Mouse (Mus musculus) heart, postnatal 10 days (tissue): Measurements from ENCODE around the gene Abcc8. TPM values are rescaled to one million over a fixed set of nuclear protein-coding genes. Genes with fewer than 3 reads are reported as not detected.
"Not testable (repeated sequence)": the region's sequence is repeated elsewhere in the genome, so short reads cannot be mapped to it uniquely, and the experiment has no call there.

Source experiments
- DNase-seq, 2 experiments: peaks; one replicate each; pipeline ENCODE4 v3.0.0; 2021
- intact Hi-C: fragments of 180-260 bp; cut with DNase I; formaldehyde crosslinking; loops from one replicate; pipeline ENCODE4 v1.15.1; 2025
- total RNA-seq, 2 experiments: library from RNA; stranded (reverse); gene quantifications; 2 replicates each; pipeline ENCODE4 v1.2.3; 2021

Abcc8 gene
- total RNA-seq, result 10 to 100 TPM; 64.1 to 72.6 TPM

DNA sequence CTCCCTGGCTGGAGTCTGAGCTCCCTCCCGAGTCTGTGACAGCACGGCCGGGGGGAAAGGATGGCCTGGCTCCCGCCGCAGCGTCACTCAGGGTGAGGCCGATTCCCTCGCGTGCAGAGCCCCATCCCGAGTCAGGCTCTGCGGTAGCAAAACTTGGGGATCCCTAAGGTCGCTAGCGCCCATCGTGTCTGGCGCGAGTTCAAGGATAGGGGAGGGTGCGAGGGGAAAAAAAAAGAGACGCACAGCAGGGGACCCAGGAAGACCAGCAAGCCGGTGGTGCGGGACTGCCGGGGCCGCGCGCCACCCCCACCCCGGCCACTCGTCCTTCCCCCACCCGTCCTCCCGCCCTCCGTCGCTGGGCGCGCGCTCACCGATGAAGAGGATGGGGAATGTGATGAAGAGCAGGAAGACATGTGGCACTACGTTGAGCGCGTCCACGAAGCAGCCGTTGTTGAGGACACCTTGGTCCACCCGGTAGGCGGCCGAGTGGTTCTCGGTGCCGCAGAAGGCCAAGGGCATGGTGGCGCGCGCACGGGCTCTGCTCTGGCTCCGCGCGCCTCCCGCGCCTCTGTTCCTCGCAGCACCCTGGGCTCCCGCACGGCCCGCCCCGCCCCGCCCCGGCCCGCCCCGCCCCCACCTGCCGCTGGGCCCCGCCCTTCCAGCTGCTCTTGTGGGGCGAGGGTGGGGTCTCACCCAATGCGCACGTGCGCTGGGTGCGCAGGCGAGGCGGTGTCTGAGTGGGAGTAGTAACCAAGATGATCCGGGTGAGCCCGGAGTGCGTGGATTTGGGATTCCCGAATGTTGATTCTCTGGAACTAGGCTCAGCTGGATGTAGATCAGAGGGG, at the start of gene Abcc8:
Abcc8 (minus strand) TSS at position 603 of the 845 bp plus-strand sequence.
- intact Hi-C loops, result no loop called here
- peak; percentile 36 to 46 for DNase-seq

DNA sequence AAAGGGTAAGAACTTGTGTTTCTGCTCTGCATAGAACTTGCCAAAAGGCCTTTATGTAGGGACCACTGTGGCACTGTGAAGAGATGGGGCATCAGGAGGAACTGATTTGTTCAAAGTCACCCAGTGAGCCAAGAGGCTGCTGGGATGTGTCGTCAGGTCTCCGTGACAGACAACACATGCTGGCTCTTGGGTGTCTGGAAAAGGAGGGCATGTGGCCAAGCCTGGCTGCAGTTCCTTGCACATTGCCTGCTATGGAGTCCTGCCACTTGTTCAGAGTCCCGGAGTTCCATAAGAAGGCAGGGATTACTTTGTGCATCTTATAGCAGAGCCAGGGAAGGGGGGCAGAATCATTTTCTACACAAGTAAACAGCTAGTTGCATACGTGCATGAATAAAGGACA, 47.1 kb upstream of the Abcc8 start:
- intact Hi-C loops, result loop anchor here (2.0 kb wide), 1 partner anchor 130 kb away; no protein-coding TSS in a partner anchor
- DNase-seq, result peak; percentile 87 to 89

DNA sequence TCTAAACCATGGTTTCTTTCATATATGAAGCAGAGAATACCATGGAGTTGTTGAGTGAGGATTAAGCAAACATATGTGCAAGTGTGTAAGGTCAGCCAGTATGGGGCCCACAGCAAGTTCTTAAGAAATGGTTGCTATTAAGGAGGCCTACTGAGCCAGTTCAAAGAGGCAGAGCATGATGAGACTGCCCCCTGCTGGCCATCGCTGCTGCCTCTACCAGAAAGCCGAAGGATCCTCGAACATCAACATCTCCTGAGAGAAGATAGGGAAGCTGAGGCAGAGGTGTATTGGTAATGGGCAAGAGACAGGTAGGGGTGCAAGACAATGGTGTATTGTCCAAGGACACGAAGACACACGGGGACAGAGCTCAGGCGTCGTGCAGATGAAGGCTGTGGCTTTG, 46.4 kb upstream of the Abcc8 start:
- DNase-seq, result peak; percentile 16 to 47
- intact Hi-C loops, result loop anchor here (2.0 kb wide), 1 partner anchor 129 kb away; no protein-coding TSS in a partner anchor

DNA sequence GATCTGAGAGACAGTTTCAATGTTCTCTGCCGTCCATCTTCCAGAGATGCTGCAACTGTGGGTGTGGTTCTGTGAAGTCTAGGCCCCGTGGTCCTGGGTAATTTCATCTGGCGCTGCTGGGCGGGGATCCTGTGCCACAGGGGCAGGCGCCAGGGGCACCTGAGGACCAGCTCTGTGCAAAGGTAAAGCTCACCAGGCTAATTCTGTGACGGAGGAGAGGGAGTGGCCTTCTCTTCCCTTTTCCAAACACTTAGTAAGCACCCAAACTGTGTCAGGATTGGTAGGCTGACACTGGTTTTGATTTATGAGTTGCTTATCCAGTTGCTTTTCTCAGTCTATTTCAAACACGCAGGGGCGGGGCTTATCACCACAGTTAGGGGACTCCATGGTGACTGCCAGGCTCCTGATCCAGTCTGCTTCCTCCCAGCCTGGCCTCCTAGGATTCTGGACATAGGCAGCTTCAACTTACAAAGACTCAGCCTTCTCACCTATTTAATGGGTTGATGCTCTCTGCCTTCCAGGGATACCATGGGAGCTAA, 40.8 kb upstream of the Abcc8 start:
- intact Hi-C loops, result no loop called here
- DNase-seq, result no peak

DNA sequence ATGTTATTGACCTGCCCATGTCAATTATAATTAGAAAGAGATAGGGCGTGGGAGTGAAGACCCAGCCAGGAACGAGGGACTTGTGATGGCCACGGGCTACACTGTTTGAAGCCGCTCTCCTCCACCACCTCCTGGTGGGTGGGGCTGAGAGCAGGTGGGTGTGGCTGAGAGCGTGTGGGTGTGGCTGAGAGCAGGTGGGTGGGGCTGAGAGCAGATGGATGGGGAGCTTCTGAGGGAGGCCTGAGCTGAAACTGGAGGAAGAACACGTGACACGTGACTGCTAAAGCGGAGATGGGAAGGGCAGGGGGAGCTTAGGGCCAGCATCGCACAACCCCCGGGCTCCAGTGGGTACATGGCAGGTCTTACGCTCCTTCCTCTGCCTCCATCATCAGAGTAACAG, 38.6 kb upstream of the Abcc8 start:
- DNase-seq, result no peak
- intact Hi-C loops, result no loop called here

DNA sequence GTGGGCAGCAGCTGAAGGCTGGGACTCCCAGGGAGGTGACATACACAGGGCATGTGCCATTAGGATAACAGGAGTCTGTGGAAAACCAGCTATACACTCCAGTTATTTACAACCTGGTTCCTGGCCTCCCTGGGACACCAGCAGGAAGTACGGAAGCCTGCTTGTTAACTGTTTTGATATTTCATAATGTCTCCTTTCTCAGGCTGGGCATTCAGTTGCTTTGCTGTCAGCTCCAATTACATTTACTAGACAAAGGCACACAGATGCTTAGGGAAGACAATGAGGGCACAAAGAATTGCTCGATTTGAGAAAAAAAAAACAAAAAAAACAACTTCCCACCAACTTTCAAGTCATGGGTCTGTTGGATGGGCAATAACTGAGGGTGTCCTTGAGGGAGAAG, 36.6 kb upstream of the Abcc8 start:
- DNase-seq, result no peak
- intact Hi-C loops, result no loop called here

DNA sequence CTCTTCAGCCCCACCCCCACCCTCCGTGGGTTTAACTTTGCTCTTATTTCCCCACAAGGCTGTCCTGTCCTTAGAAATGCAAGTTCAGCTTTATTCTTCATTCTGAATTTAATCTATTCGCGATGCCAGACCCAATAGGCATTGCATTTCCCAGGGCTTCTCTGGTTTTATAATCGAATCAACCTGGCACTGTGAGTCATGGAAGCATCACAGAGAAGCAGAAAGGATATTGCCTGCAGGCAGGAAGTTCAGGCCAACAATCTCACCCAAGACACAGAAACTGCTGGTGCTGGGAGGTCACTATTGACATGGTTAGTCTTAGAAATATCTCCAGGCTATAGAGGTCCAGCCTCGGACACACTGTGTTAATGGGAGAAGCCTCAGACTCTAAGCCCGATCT, 30.4 kb upstream of the Abcc8 start:
- intact Hi-C loops, result no loop called here
- DNase-seq, result no peak

DNA sequence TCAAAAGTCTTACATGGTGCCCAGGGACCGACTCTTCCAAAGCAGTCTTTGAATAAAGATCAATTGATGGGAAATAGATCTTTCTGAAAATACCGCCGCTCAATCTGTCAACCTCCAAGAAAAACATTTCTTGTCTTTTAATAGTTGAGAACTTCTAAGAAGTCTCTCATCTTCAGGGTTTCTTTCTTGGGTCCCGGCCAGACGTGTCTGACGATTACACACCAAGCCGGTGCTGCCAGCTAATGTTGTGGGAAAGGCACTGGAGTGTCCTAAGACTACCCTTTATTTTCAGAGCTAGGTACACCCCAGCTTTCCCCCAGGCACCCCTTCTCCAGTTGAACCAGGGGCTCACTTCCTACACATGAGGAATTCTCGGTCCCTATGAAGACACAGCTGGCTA, 28.3 kb upstream of the Abcc8 start:
- no peak for DNase-seq
- intact Hi-C loops, result no loop called here

DNA sequence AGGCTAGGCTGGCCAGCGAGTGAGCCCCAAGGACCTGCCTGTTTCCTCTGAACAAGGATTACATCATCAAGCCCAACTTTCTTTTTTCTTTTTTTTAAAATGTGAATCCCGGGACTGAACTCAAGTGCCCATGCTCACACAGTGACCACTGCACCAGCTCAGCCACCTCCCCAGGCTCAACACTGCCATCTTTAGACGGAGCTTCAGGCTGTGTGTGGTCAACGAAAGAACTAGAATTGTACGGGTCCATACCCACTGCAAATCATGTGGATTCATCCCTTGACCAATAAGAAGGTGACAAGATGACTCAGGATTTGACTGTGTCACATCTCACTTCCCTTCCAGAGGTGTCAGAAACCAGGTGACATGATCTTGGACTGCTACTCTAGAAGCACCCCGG, 24.9 kb upstream of the Abcc8 start:
- intact Hi-C loops, result loop anchor here (1.0 kb wide), 1 partner anchor 108 kb away; no protein-coding TSS in a partner anchor
- no peak for DNase-seq

DNA sequence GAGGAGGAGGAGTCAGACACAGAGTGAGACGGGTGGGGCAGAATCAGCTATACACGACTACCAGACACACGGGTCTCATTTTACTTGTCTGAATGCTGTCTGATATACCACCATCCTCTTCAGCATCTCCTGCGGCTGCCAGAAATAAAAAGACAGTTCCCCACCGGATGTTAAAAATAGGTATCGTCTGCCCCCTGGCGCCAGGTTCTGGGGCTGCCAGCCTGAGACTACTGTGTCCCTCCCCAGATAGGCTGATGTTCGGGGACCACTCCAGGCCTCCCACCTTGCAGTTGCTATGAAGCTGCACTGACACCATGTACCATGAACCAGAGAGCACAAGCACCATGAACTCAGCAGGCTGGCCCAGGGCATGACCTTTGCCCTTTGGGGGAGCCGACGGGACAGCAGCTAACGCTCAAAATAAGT, 24.2 kb upstream of the Abcc8 start:
- intact Hi-C loops, result loop anchor here (1.0 kb wide), 1 partner anchor 108 kb away; no protein-coding TSS in a partner anchor
- peak; percentile 48 to 66 for DNase-seq

DNA sequence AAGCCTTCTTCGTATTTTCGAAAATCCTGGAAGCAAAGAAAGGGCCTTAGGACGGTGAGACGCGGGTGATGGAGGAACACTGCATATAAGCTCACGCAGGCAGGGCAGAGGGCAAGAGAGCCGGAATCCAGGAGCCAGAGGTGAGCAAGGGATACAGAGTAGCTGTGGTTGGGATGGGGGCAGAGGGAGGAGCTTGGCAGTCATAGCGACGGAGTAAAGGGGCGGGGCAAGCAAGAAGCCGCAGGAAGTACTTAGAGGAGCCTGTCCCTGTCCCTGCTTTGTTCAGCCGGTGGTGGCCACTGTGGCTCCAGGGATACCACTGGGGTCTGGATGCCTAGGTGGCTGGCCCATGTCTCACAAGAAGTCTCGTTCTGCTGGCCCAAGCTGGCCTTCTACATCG, 21.8 kb upstream of the Abcc8 start:
- DNase-seq, result no peak
- intact Hi-C loops, result no loop called here

DNA sequence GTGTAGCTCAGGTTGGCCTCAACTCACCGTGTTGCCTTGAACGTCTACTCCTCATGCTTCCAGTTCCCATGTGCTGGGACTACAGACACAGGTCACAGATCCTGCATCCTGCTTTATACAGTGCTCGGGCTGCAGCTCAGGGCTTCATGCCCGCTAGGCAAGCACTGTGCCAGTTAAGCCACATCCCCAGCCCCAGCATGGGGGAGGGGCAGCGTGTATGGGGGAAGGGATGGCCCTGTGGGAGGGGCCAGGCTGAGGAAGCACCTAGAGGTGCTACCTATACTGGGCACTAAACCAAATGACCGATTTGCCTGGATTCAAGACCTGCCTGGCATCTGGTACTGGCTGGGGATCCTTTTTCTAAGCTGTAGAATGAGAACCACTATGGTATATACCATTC, 20.2 kb upstream of the Abcc8 start:
- no peak for DNase-seq
- intact Hi-C loops, result no loop called here

DNA sequence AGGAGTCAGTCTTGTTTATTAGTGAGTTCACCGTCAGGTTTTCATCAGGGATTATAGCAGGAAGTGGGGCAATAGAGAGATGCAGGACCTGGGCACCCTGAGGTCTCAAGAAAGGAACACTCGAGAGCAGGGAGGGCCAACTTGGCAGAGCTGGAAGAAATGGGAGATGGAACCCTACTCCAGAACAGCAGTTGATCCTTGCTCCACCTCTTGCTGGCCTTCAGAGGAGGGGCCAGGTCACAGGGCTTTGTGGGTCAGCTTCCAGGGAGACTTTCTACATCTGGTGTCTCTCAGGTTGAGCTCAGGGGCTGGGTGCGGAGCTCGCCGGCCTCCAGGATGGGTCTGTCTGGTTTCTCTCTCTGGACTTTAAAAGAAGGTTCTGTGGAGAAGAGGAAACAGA, 15.5 kb upstream of the Abcc8 start:
- intact Hi-C loops, result no loop called here

DNA sequence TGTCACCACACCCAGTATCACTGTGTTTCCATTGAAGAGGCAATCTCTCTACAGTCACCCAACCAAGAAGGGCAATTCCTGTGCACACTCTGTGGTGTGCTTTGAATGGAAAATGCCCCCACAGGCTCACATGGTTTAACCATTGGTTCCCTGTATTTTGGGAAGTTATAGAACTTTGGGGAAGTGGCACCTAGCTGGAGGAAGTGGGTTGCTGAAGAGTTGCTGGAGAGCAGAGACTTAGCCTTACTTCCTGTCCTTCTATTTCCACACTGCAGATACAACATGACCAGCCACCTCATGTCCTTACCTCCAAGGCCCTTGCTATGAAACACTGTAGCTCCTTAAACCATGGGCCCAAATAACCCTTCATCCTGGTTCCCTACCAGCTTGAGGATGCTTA, 4.4 kb upstream of the Abcc8 start:
- intact Hi-C loops, result no loop called here
- no peak for DNase-seq

More for the DNA sequence above, 15.5 kb upstream of the Abcc8 start:
- no peak for DNase-seq

DNA sequence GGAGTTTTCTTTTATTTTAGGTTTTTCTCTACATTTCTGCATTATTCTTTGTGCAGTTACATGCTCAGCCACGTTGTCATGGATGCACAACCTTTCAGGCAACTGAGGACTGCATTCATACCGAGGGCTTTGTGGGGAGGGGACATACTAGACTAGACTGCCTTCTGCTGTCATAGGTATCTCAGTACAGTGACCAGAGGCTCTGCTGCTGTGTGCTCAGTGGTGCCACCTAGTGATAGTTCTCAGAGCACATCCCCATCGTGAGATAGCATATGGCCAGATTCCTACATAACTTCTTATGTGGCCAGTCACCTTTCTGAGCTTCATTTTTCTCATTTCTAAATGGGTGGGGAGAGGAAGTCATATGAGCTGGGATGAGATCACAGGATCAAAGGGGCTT, 1.8 kb upstream of the Abcc8 start:
- peak; percentile 59 to 73 for DNase-seq
- intact Hi-C loops, result loop anchor here (1.0 kb wide), 1 partner anchor 85 kb away; no protein-coding TSS in a partner anchor

DNA sequence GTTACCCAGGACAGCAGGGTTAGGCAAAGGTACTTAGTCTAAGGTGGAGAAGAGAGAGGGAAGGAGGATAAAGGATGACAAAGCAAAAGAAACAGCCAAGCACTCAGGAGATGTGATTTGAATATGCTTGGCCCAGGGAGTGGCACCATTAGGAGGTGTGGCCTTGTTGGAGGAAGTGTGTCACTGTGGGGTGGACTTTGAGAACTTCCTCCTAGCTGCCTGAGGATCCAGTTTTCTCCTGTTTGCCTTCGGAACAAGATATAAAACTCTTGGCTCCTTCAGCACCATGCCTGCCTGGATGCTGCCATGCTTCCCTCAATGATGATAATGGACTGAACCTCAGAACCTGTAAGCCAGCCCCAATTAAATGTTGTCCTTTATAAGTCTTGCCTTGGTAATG, 10.9 kb downstream of the Abcc8 start:
- DNase-seq, intact Hi-C loops: not testable (repeated sequence)

DNA sequence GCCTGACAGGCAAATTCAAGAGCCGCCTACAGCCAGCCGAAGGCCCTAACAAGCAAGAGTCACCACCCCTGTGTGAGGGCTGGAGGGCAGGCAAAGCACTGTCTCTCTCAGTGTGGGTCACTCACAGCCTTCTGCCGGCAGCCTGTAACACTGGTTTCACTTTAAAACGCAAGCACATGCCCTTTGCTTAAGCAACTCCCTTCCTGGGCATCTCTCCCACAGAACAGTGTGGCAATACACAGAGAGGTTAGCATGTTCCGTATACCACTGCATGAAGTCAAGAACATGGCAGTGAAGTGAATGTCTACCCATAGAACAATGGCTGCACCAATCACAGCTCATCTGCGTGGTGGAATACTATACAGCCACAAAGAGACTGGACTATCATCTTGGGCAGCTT, 11.4 kb downstream of the Abcc8 start:
- DNase-seq, result no peak
- intact Hi-C loops, result no loop called here

DNA sequence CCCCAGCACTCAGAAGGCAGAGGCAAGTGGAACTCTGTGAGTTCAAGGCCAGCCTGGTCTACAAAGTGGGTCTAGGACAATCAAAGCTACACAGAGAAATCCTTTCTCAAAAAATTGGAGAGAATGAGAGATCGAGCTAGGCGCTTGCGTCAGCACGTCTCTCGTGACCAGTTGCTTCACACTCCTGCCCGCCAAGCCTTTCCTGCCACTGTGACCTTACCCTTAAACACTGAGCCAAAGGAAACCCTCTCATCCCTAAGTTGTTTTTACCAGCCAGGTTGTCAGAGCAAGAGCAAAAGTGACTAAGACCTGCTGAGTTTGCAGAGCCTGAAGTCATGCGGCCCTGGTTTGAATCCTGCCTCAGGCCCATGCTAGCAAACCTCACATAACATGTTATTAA, 11.9 kb downstream of the Abcc8 start:
- intact Hi-C loops, result no loop called here
- no peak for DNase-seq

DNA sequence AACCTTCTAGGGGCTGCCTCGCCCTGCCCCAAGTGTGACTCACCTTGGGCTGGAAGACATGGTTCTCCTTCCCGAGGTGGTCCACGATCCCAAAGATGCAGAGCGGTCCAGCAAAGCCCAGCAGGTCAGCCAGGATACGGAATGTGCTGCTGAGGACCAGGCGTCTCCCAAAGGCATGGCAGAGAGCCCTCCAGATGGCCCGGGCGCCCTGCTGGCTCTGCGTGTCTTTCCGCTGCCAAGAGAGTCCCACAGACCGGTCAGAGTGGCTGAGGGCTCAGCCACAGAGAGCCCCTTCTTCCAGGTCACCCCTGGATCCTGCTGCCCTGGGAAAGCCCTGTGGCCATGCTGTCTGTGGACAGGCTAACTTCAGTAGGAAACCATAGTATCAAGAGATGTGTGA, 14.0 kb downstream of the Abcc8 start:
- intact Hi-C loops, result no loop called here
- DNase-seq, result no peak

DNA sequence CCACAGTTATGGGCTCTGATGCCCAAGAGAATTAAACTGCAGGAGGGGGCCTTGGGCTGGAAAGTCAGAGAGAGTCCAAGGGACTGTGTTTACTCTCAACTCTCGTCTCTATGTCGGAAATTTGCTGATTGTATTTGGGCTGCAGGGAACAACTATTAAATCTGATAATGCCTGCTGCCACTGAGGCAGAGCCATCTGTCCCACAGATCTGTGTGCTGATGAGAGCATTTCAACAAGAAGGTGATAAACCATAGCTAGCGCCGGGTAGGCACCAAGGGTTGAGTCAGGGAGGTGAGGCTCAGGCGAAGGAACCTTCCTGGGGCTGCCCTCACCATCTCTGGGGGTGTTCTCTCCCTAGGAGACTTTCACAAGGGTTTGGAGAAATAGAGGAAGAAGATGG, 17.1 kb downstream of the Abcc8 start:
- intact Hi-C loops, result no loop called here
- DNase-seq, result no peak

DNA sequence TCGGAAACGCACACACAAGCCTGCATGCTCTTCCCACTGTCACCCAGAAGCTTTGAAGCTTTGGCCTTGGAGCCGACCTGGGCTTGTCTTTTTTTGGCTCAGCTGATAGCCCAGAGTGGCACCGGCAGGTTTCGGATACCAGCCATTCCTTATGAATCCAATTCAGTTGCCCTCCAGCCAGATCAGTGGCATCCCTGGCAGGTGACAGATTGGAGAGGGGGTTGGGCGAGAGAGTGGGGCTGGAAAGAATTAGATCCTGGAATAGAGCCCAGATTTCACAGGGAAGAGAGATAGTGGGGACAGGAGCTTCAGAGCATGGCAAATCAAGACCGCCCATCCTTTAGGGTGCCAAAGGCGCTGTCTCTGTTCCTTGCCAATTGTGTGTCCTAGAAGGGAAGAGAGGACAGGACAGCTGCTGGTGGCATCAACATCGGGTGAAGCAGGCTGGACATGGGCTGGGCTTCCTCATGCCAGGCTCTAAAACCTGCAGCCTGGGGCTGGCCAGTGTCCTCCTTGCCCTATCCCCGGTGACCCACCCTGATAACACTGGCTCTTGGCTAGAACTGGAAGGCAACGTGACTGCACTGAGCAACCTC, 17.6 kb downstream of the Abcc8 start:
- peak; percentile 84 to 89 for DNase-seq

DNA sequence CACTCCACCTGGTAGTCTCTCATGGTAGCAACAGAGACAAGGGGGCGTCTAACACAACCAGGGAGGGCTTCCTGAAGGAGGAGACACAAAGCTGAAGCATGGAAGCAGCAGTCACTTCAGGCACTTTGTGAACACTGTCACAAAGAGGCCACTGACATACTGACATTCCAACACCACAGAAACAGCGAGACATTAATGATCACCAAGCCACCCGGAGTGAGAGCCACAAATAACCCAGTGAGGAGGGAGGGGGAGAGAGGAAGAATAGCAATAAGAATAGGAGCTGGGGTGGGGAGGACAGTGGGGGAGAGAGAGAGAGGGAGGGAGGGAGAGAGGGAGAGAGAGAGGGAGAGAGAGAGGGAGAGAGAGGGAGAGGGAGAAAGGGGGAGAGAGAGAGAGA, 18.2 kb downstream of the Abcc8 start:
- intact Hi-C loops, result no loop called here
- peak; percentile 47 to 49 for DNase-seq

More for the DNA sequence above, 17.6 kb downstream of the Abcc8 start:
- intact Hi-C loops, result no loop called here
